Mouse (Mus musculus): ENCODE measurements at regions not wholly inside any gene's neighbourhood (a gene's known extent, or its start where the extent isn't known, plus 50 kb on each side); places are given as distances from the start of the nearest gene placed in this dataset.

- H3K27me3 ChIP-seq (ENCODE audit: control insufficient read depth, insufficient read depth, low read length) = no peaks in the 10 kb centered on the region
- no peak overlapping the region for H3K4me3 ChIP-seq (ENCODE audit: low read depth, low read length)
- H3K36me3 ChIP-seq (ENCODE audit: control insufficient read depth, insufficient read depth, low read length) = no peaks in the 10 kb centered on the region
- peaks cover 6% of the 10 kb centered on the region for H3K4me1 ChIP-seq (ENCODE audit: control insufficient read depth, insufficient read depth, insufficient read length, low read length)
- 72% methylated on average over 1 of the region's 1 CpGs for WGBS
- no peak overlapping the region for H3K27ac ChIP-seq (ENCODE audit: insufficient read depth, low read depth, low read length)
- TF ChIP-seq CTCF (IDR thresholded peaks at IDR 0.05; ENCODE audit: extremely low read depth, insufficient read length, insufficient replicate concordance, low read depth, low read length) = no peak
- no peak for TF ChIP-seq POLR2A (IDR thresholded peaks at IDR 0.05; ENCODE audit: low read depth, low read length)
Observed at GRCm38 (mm10) chr12:54401665-54402064, 198.0 kb upstream of the Egln3 start.

DNA sequence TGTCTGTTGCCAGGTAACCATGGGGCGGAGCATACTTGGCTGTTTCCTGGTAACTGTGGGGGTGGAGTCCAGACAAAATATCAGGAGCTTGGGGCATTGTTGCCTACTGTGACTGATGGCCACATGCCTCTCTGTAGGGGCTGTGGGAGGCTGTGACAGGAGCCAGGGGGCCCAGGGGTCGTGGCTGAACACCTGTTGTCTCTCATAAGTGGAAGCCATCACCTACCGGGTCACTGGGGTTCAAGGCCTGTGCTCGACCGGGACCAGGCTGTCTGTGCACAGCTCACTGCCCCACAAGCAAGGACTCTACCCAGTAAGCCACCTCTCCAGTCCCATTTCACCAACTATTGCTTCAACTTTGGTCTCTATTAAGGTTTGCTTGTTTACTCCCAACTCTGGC is 196.4 kb upstream of the Egln3 start:
- no peak for TF ChIP-seq CTCF (IDR thresholded peaks at IDR 0.05; ENCODE audit: extremely low read depth, insufficient read length, insufficient replicate concordance, low read depth, low read length)
- TF ChIP-seq POLR2A (IDR thresholded peaks at IDR 0.05; ENCODE audit: low read depth, low read length) = no peak
- no peaks in the 10 kb centered on the region for H3K27me3 ChIP-seq (ENCODE audit: control insufficient read depth, insufficient read depth, low read length)
- no peaks in the 10 kb centered on the region for H3K36me3 ChIP-seq (ENCODE audit: control insufficient read depth, insufficient read depth, low read length)
- no peak overlapping the region for H3K27ac ChIP-seq (ENCODE audit: insufficient read depth, low read depth, low read length)
- H3K4me1 ChIP-seq (ENCODE audit: control insufficient read depth, insufficient read depth, insufficient read length, low read length) = peaks cover 8% of the 10 kb centered on the region
- H3K4me3 ChIP-seq (ENCODE audit: low read depth, low read length) = no peak overlapping the region
- 90% methylated on average over 5 of the region's 5 CpGs for WGBS

DNA sequence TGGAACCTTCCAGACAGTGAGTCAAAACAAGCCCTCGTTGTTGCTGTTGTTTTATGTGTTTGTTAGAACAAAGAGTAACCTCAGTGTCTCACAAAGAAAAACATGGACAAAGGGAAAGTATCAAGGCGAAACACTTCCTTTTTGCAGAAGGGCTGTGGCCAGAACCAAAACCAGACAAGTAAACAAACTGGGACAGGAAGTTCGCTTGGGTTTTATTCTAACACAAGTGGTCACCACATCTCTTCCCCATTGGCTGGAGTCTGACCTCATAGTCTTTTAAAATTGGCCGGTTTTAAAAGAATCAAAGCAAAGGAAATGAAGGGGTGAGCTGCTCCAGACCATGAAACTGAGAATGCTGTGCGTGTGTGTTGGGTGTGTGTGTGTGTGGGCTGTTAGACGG is 194.4 kb upstream of the Egln3 start:
- peaks cover 8% of the 10 kb centered on the region for H3K4me1 ChIP-seq (ENCODE audit: control insufficient read depth, insufficient read depth, insufficient read length, low read length)
- no peaks in the 10 kb centered on the region for H3K27me3 ChIP-seq (ENCODE audit: control insufficient read depth, insufficient read depth, low read length)
- H3K4me3 ChIP-seq (ENCODE audit: low read depth, low read length) = no peak overlapping the region
- 69% methylated on average over 6 of the region's 6 CpGs for WGBS
- TF ChIP-seq POLR2A (IDR thresholded peaks at IDR 0.05; ENCODE audit: low read depth, low read length) (no peak), CTCF (IDR thresholded peaks at IDR 0.05; ENCODE audit: extremely low read depth, insufficient read length, insufficient replicate concordance, low read depth, low read length) (no peak)
- H3K36me3 ChIP-seq (ENCODE audit: control insufficient read depth, insufficient read depth, low read length) = no peaks in the 10 kb centered on the region
- no peak overlapping the region for H3K27ac ChIP-seq (ENCODE audit: insufficient read depth, low read depth, low read length)

DNA sequence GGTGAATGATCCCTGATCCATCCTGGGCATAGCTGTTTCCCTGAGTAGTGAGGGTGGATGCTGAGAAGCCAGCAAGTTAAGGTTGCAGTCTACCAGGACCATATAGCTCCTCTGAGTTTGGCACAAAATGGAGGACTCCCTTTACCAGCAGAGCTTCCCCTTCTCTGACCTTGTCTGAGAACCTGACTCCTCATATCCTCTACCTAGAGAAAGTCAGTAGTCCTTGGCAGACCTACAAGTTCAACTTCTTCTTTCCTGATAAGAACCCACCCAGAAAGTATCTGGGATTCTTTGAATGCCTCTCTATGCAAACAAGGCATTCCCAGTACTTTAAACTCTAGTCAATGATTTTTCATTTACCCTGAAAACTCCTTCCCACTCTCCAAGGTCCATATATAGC is 193.3 kb upstream of the Egln3 start:
- H3K27ac ChIP-seq (ENCODE audit: insufficient read depth, low read depth, low read length) = no peak overlapping the region

GRCm38 (mm10) chr12:54396341-54396740 is 192.7 kb upstream of the Egln3 start:
- Histone ChIP-seq H3K4me1 (ENCODE audit: control insufficient read depth, insufficient read depth, insufficient read length, low read length) (peaks cover 8% of the 10 kb centered on the region), H3K27ac (ENCODE audit: insufficient read depth, low read depth, low read length) (no peak overlapping the region), H3K36me3 (ENCODE audit: control insufficient read depth, insufficient read depth, low read length) (no peaks in the 10 kb centered on the region), H3K27me3 (ENCODE audit: control insufficient read depth, insufficient read depth, low read length) (no peaks in the 10 kb centered on the region), H3K4me3 (ENCODE audit: low read depth, low read length) (no peak overlapping the region)
- TF ChIP-seq POLR2A (IDR thresholded peaks at IDR 0.05; ENCODE audit: low read depth, low read length) = no peak
- TF ChIP-seq CTCF (IDR thresholded peaks at IDR 0.05; ENCODE audit: extremely low read depth, insufficient read length, insufficient replicate concordance, low read depth, low read length) = no peak
- 22% methylated on average over 5 of the region's 5 CpGs for WGBS

More for the DNA sequence above, 193.3 kb upstream of the Egln3 start:
- H3K36me3 ChIP-seq (ENCODE audit: control insufficient read depth, insufficient read depth, low read length) = no peaks in the 10 kb centered on the region
- H3K4me3 ChIP-seq (ENCODE audit: low read depth, low read length) = no peak overlapping the region
- H3K4me1 ChIP-seq (ENCODE audit: control insufficient read depth, insufficient read depth, insufficient read length, low read length) = peaks cover 8% of the 10 kb centered on the region
- no peaks in the 10 kb centered on the region for H3K27me3 ChIP-seq (ENCODE audit: control insufficient read depth, insufficient read depth, low read length)
- TF ChIP-seq CTCF (IDR thresholded peaks at IDR 0.05; ENCODE audit: extremely low read depth, insufficient read length, insufficient replicate concordance, low read depth, low read length) (no peak), POLR2A (IDR thresholded peaks at IDR 0.05; ENCODE audit: low read depth, low read length) (no peak)

DNA sequence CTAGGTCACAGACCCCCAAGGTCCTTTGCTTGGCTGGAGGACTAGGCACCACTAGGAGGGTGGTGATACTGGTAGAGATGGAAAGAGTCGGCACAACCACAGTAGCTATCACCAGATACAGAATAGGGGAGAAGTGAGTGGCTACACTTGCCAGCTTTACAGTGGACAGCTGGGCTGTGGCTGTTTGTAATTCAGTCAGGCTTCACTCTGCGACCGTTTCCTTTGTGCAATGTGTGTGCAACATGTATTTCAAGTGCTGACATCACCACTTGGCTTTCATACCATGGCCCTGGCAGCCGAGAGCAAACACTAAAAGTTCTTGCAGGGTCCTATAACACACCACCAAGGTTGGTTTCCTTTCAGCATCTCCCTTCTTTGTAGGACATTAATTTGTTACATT is 181.7 kb upstream of the Egln3 start:
- no peaks in the 10 kb centered on the region for H3K27me3 ChIP-seq (ENCODE audit: control insufficient read depth, insufficient read depth, low read length)
- no peak for TF ChIP-seq CTCF (IDR thresholded peaks at IDR 0.05; ENCODE audit: extremely low read depth, insufficient read length, insufficient replicate concordance, low read depth, low read length)
- TF ChIP-seq POLR2A (IDR thresholded peaks at IDR 0.05; ENCODE audit: low read depth, low read length) = no peak
- no peak overlapping the region for H3K27ac ChIP-seq (ENCODE audit: insufficient read depth, low read depth, low read length)
- no peak overlapping the region for H3K4me3 ChIP-seq (ENCODE audit: low read depth, low read length)
- WGBS = 77% methylated on average over 4 of the region's 4 CpGs
- no peaks in the 10 kb centered on the region for H3K36me3 ChIP-seq (ENCODE audit: control insufficient read depth, insufficient read depth, low read length)
- peaks cover 2% of the 10 kb centered on the region; the same call in 1 of the 2 replicates for H3K4me1 ChIP-seq (ENCODE audit: control insufficient read depth, insufficient read depth, insufficient read length, low read length)

GRCm38 (mm10) chr12:54384116-54384515 is 180.5 kb upstream of the Egln3 start:
- WGBS = 51% methylated on average over 3 of the region's 3 CpGs
- H3K4me3 ChIP-seq (ENCODE audit: low read depth, low read length) = no peak overlapping the region
- no peaks in the 10 kb centered on the region for H3K36me3 ChIP-seq (ENCODE audit: control insufficient read depth, insufficient read depth, low read length)
- H3K27ac ChIP-seq (ENCODE audit: insufficient read depth, low read depth, low read length) = no peak overlapping the region
- no peaks in the 10 kb centered on the region for H3K27me3 ChIP-seq (ENCODE audit: control insufficient read depth, insufficient read depth, low read length)
- TF ChIP-seq CTCF (IDR thresholded peaks at IDR 0.05; ENCODE audit: extremely low read depth, insufficient read length, insufficient replicate concordance, low read depth, low read length) (no peak), POLR2A (IDR thresholded peaks at IDR 0.05; ENCODE audit: low read depth, low read length) (no peak)
- peaks cover 2% of the 10 kb centered on the region; the same call in 1 of the 2 replicates for H3K4me1 ChIP-seq (ENCODE audit: control insufficient read depth, insufficient read depth, insufficient read length, low read length)

- Histone ChIP-seq H3K27ac (ENCODE audit: insufficient read depth, low read depth, low read length) (no peak overlapping the region), H3K27me3 (ENCODE audit: control insufficient read depth, insufficient read depth, low read length) (no peaks in the 10 kb centered on the region), H3K4me3 (ENCODE audit: low read depth, low read length) (no peak overlapping the region), H3K4me1 (ENCODE audit: control insufficient read depth, insufficient read depth, insufficient read length, low read length) (peaks cover 2% of the 10 kb centered on the region; the same call in 1 of the 2 replicates), H3K36me3 (ENCODE audit: control insufficient read depth, insufficient read depth, low read length) (no peaks in the 10 kb centered on the region)
- WGBS = 100% methylated on average over 2 of the region's 2 CpGs
- TF ChIP-seq CTCF (IDR thresholded peaks at IDR 0.05; ENCODE audit: extremely low read depth, insufficient read length, insufficient replicate concordance, low read depth, low read length) (no peak), POLR2A (IDR thresholded peaks at IDR 0.05; ENCODE audit: low read depth, low read length) (no peak)
Observed at GRCm38 (mm10) chr12:54382965-54383364, 179.3 kb upstream of the Egln3 start.
